Mouse (Mus musculus) olfactory bulb, adult 2 months (tissue): Measurements from ENCODE around the gene Abcc4.

ENCODE experiments used
- CTCF ChIP-seq: fragments of 200-500 bp; IDR thresholded peaks from 2 replicates; pipeline ENCODE4 v1.5.1; 2012; ENCODE audit warnings: low read depth, mild to moderate bottlenecking, low read length, moderate library complexity; ENCODE audit not compliant: insufficient read depth
- POLR2A ChIP-seq: fragments of 200-500 bp; IDR thresholded peaks from 2 replicates; pipeline ENCODE4 v1.6.1; 2012; ENCODE audit warnings: mild to moderate bottlenecking, low read depth, low read length, moderate library complexity; ENCODE audit not compliant: insufficient read depth

DNA sequence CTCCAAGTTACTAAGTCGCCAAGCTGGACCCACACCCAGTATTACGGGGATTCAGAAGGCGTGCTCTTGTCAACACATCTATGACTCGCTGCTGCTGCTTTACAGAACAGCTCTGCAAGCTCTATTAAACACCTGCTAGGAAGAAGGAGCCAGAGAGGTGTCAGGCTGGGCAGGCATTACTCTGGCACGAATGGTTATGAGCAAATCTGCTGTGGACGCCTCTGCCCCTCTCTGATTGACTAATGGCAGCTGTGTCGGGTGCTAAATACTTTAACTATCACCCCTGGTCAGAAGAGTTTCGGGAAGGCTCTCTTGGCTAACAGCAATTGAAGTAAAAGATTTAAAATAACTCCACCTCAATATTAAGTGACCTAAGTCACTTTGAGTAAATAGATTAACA, 142.4 kb downstream of the Abcc4 start:
- TF ChIP-seq CTCF (no peak), POLR2A (no peak)
